21 mouse cellular contexts compared by ENCODE assay signal in genomic region chr11:106707085-106707484, GRCm38 (mm10). TPM values are rescaled to one million over a fixed set of nuclear protein-coding genes. Genes with fewer than 3 reads are reported as not detected.
DNase-seq lines count a peak whose midpoint lies in the region; ATAC-seq and TF ChIP-seq lines count a peak whose summit lies in the region.
"Had no signal": no experiment of that assay in that cellular context is flagged by ENCODE, and none has a peak within 500 bp of the region (broad histone marks: within the 10 kb centered on the region; RNA-seq: fewer than 3 reads in every experiment).

No protein-coding gene starts in this region.

- H3K36me3 ChIP-seq in heart, adult 2 months (ENCODE audit: control insufficient read depth, insufficient read depth, low read length) = peaks cover 16% of the 10 kb centered on the region
- no peaks in the 10 kb centered on the region for H3K36me3 ChIP-seq in heart, embryonic 12.5 days
- H3K36me3 ChIP-seq: embryonic facial prominence, embryonic 12.5 days; forebrain, embryonic 12.5 days; heart, embryonic 13.5 days; hindbrain, embryonic 15.5 days had no signal

- WGBS in heart, adult 2 months = 53% methylated on average over 8 of the region's 8 CpGs
- WGBS in heart, embryonic 12.5 days = 68% methylated on average over 8 of the region's 8 CpGs

- 0 out of 2 replicates have a peak, but pooled peaks have one; percentile 53 for TF ChIP-seq EP300 in heart, adult 2 months (IDR thresholded peaks at IDR 0.05; ENCODE audit: insufficient read depth, low read depth, low read length)

- H3K9me3 ChIP-seq in heart, embryonic 12.5 days (replicated peaks) = no peaks in the 10 kb centered on the region
- H3K9me3 ChIP-seq: embryonic facial prominence, embryonic 12.5 days; forebrain, embryonic 12.5 days; heart, embryonic 13.5 days; hindbrain, embryonic 15.5 days had no signal

- no peak overlapping the region for H3K4me2 ChIP-seq in heart, embryonic 12.5 days
- H3K4me2 ChIP-seq: embryonic facial prominence, embryonic 12.5 days; forebrain, embryonic 12.5 days; heart, embryonic 13.5 days; hindbrain, embryonic 15.5 days had no signal

- no peak for DNase-seq in heart, adult 2 months
- peak; percentile 25 for DNase-seq in thymus, postnatal 0 days (ENCODE audit: low spot score)
- no peak for DNase-seq in thymus, postnatal 14 days
- peak; percentile 78 for DNase-seq in R1 (ENCODE audit: low read depth, low spot score)
- DNase-seq in kidney, postnatal 10 days = no peak
- DNase-seq: cerebellum, adult 11 months; cerebellum, adult 8-10 months; cerebellum, postnatal 14 days; embryo, embryonic 11 days; gastrocnemius, postnatal 25 days; heart, adult 18-20 months; heart, postnatal 36 days had no signal

- TF ChIP-seq POLR2A in heart, adult 2 months (IDR thresholded peaks at IDR 0.05; ENCODE audit: insufficient read depth, low read depth, low read length) = no peak

- intact Hi-C loops in heart, adult 2 months (cut with DNase I) = loop anchor here (2.0 kb wide), 1 partner anchor 326 kb away; no protein-coding TSS in a partner anchor

- H3K27me3 ChIP-seq in heart, adult 2 months (ENCODE audit: control insufficient read depth, insufficient read depth, low read length) = no peaks in the 10 kb centered on the region
- H3K27me3 ChIP-seq in heart, embryonic 12.5 days (replicated peaks) = no peaks in the 10 kb centered on the region
- H3K27me3 ChIP-seq: embryonic facial prominence, embryonic 12.5 days; forebrain, embryonic 12.5 days; heart, embryonic 13.5 days; hindbrain, embryonic 15.5 days; Patski had no signal

- peaks cover 12% of the 10 kb centered on the region for H3K4me1 ChIP-seq in heart, adult 2 months (ENCODE audit: control insufficient read depth, insufficient read depth, low read length)
- peaks cover 42% of the 10 kb centered on the region for H3K4me1 ChIP-seq in heart, embryonic 12.5 days (replicated peaks)

- no peak for ATAC-seq in heart, embryonic 12.5 days (ENCODE audit: insufficient number of reproducible peaks, low FRiP score)
- ATAC-seq: forebrain, embryonic 16.5 days; intestine, embryonic 16.5 days; Patski had no signal

- peak overlapping the region; percentile 11; the same call in 1 of the 2 replicates for H3K27ac ChIP-seq in heart, adult 2 months
- H3K27ac ChIP-seq in heart, embryonic 12.5 days (ENCODE audit: poor library complexity, severe bottlenecking) = no peak overlapping the region
- H3K27ac ChIP-seq: embryonic facial prominence, embryonic 12.5 days; forebrain, embryonic 12.5 days; heart, embryonic 13.5 days; hindbrain, embryonic 15.5 days had no signal

- no peak for TF ChIP-seq CTCF in heart, adult 2 months (IDR thresholded peaks at IDR 0.05)

- no peak overlapping the region for H3K4me3 ChIP-seq in heart, adult 2 months
- H3K4me3 ChIP-seq in heart, embryonic 12.5 days = no peak overlapping the region
- H3K4me3 ChIP-seq: embryonic facial prominence, embryonic 12.5 days; forebrain, embryonic 12.5 days; heart, embryonic 13.5 days; hindbrain, embryonic 15.5 days had no signal

- H3K9ac ChIP-seq in heart, adult 2 months (ENCODE audit: low read depth, low read length) = no peak overlapping the region
- no peak overlapping the region for H3K9ac ChIP-seq in heart, embryonic 12.5 days
- H3K9ac ChIP-seq: embryonic facial prominence, embryonic 12.5 days; forebrain, embryonic 12.5 days; heart, embryonic 13.5 days; hindbrain, embryonic 15.5 days had no signal

- H3K79me2 ChIP-seq in heart, adult 2 months (replicated peaks; ENCODE audit: control insufficient read depth, insufficient read depth, low read length) = no peaks in the 10 kb centered on the region

RNA-seq across cellular contexts. Expression of gene Pecam1, which starts 43.3 kb away (rescaled TPM):
- total RNA-seq in heart, adult 2 months (2021) = 100 to 1,000 TPM; 114 to 123 TPM
- polyA plus RNA-seq in heart, adult 2 months (2012; rRNA removed) = 78.3 and 130 TPM in 2 replicates
- 67.9 and 73.1 TPM in 2 replicates for polyA plus RNA-seq in heart, embryonic 12.5 days (2016; fragmentation: Nextera tagmentation; extraction: Ambion mirVana)
- 60.8 and 61.8 TPM in 2 replicates for polyA plus RNA-seq in thymus, postnatal 0 days (2015; fragmentation: Nextera tagmentation; extraction: Ambion mirVana)

RNA-seq across cellular contexts. Expression of gene Milr1, which starts 43.9 kb away (rescaled TPM):
- total RNA-seq in heart, adult 2 months (2021) = 1 to 10 TPM in 1 of 2 experiments, under 1 TPM in 1; 0.93 to 1.4 TPM
- polyA plus RNA-seq in heart, adult 2 months (2012; rRNA removed) = 0.29 and 0.56 TPM in 2 replicates
- 0.57 and 0.95 TPM in 2 replicates for polyA plus RNA-seq in heart, embryonic 12.5 days (2016; fragmentation: Nextera tagmentation; extraction: Ambion mirVana)
- 8.2 and 11.4 TPM in 2 replicates for polyA plus RNA-seq in thymus, postnatal 0 days (2015; fragmentation: Nextera tagmentation; extraction: Ambion mirVana)
- total RNA-seq: gastrocnemius, postnatal 25 days had no signal
- polyA plus RNA-seq: adrenal gland, adult 2 months had no signal

Comparison
In these comparisons a context has a peak if more than half of its experiments do, and no peak if none do; other contexts are left out.
1. DNase-seq: peak in thymus, postnatal 0 days (single experiment) and R1 (single experiment); none in heart, adult 2 months (0 of 2), thymus, postnatal 14 days (single experiment) and kidney, postnatal 10 days (single experiment).